Mouse (Mus musculus) neural tube, embryonic 13.5 days (tissue): ENCODE measurements at regions not wholly inside any gene's neighbourhood (a gene's known extent, or its start where the extent isn't known, plus 50 kb on each side); places are given as distances from the start of the nearest gene placed in this dataset.

Experiments used
- ATAC-seq: fragments of 200-750 bp; cut with Nextera tagmentation; 2 replicates; pipeline ENCODE4 v1.8.0; 2017; ENCODE audit warnings: low read depth, mild to moderate bottlenecking, moderate TSS enrichment, moderate library complexity
- H3K27ac ChIP-seq: fragments of 300-500 bp; sonication (generic); replicated peaks from 2 replicates; pipeline ENCODE4 v1.5.1; 2015; ENCODE audit warnings: moderate library complexity, mild to moderate bottlenecking, inconsistent platforms
- H3K27me3 ChIP-seq: fragments of 300-500 bp; sonication (generic); 2 replicates; pipeline ENCODE4 v1.6.1; 2015; ENCODE audit warnings: mild to moderate bottlenecking, inconsistent platforms
- H3K36me3 ChIP-seq: fragments of 300-500 bp; sonication (generic); 2 replicates; pipeline ENCODE4 v1.6.1; 2015; ENCODE audit warnings: mild to moderate bottlenecking, inconsistent platforms
- H3K4me1 ChIP-seq: fragments of 300-500 bp; sonication (generic); replicated peaks from 2 replicates; pipeline ENCODE4 v1.6.1; 2015; ENCODE audit warnings: inconsistent platforms
- H3K4me2 ChIP-seq: fragments of 300-500 bp; sonication (generic); 2 replicates; pipeline ENCODE4 v1.6.1; 2015; ENCODE audit warnings: inconsistent platforms, mild to moderate bottlenecking, moderate library complexity
- H3K4me3 ChIP-seq: fragments of 300-500 bp; sonication (generic); 2 replicates; pipeline ENCODE4 v1.5.1; 2015; ENCODE audit warnings: mild to moderate bottlenecking, inconsistent platforms
- H3K9ac ChIP-seq: fragments of 300-500 bp; sonication (generic); 2 replicates; pipeline ENCODE4 v1.6.1; 2015; ENCODE audit warnings: moderate library complexity, mild to moderate bottlenecking, inconsistent platforms
- H3K9me3 ChIP-seq: fragments of 300-500 bp; sonication (generic); 2 replicates; pipeline ENCODE4 v1.6.1; 2016; ENCODE audit warnings: inconsistent platforms
- WGBS: fragments of 180-500 bp; shearing (Covaris S2); methylation state at CpG from one replicate; pipeline ENCODE4 v1.1.7; 2015; 5-methylcytosine and 5-hydroxymethylcytosine counted together

- Histone ChIP-seq H3K36me3 (no peaks in the 10 kb centered on the region), H3K9me3 (no peaks in the 10 kb centered on the region), H3K4me2 (no peak overlapping the region), H3K4me1 (no peaks in the 10 kb centered on the region), H3K27me3 (no peaks in the 10 kb centered on the region), H3K4me3 (no peak overlapping the region), H3K9ac (no peak overlapping the region), H3K27ac (no peak overlapping the region)
- 83% methylated on average over 2 of the region's 2 CpGs for WGBS
- ATAC-seq, result no peak
Measured at GRCm38 (mm10) chr6:35805738-35806137, 266.1 kb upstream of the Mtpn start.

GRCm38 (mm10) chr6:35804041-35804440 is 264.4 kb upstream of the Mtpn start:
- 76% methylated on average over 3 of the region's 3 CpGs for WGBS
- Histone ChIP-seq H3K4me2 (no peak overlapping the region), H3K36me3 (no peaks in the 10 kb centered on the region), H3K4me3 (no peak overlapping the region), H3K9ac (no peak overlapping the region), H3K9me3 (no peaks in the 10 kb centered on the region), H3K27ac (no peak overlapping the region), H3K4me1 (no peaks in the 10 kb centered on the region), H3K27me3 (no peaks in the 10 kb centered on the region)
- ATAC-seq, result no peak

GRCm38 (mm10) chr6:35779706-35780105 is 240.0 kb upstream of the Mtpn start:
- Histone ChIP-seq H3K9me3 (no peaks in the 10 kb centered on the region), H3K36me3 (no peaks in the 10 kb centered on the region), H3K27ac (no peak overlapping the region), H3K9ac (no peak overlapping the region), H3K4me2 (no peak overlapping the region), H3K4me1 (no peaks in the 10 kb centered on the region), H3K4me3 (no peak overlapping the region), H3K27me3 (no peaks in the 10 kb centered on the region)
- 89% methylated on average over 1 of the region's 1 CpGs for WGBS
- no peak for ATAC-seq

- no peak for ATAC-seq
- H3K36me3 ChIP-seq, result no peaks in the 10 kb centered on the region
- H3K27ac ChIP-seq, result no peak overlapping the region
- no peak overlapping the region for H3K4me3 ChIP-seq
- 91% methylated on average over 3 of the region's 3 CpGs for WGBS
- H3K27me3 ChIP-seq, result no peaks in the 10 kb centered on the region
- no peak overlapping the region for H3K4me2 ChIP-seq
- no peak overlapping the region for H3K9ac ChIP-seq
- no peaks in the 10 kb centered on the region for H3K4me1 ChIP-seq
- no peaks in the 10 kb centered on the region for H3K9me3 ChIP-seq
Measured at GRCm38 (mm10) chr6:35770907-35771306, 231.2 kb upstream of the Mtpn start.

GRCm38 (mm10) chr6:35759606-35760246 is 220.0 kb upstream of the Mtpn start:
- no peaks in the 10 kb centered on the region for H3K36me3 ChIP-seq
- WGBS, result 50% methylated on average over 3 of the region's 3 CpGs
- no peak overlapping the region for H3K27ac ChIP-seq
- H3K4me1 ChIP-seq, result peaks cover 6% of the 10 kb centered on the region; the same call in 1 of the 2 replicates
- H3K4me3 ChIP-seq, result no peak overlapping the region
- H3K27me3 ChIP-seq, result no peaks in the 10 kb centered on the region
- ATAC-seq, result peak; percentile 76
- no peak overlapping the region for H3K9ac ChIP-seq
- no peaks in the 10 kb centered on the region for H3K9me3 ChIP-seq
- H3K4me2 ChIP-seq, result no peak overlapping the region

- H3K4me2 ChIP-seq, result no peak overlapping the region
- ATAC-seq, result no peak
- H3K4me1 ChIP-seq, result no peaks in the 10 kb centered on the region
- H3K4me3 ChIP-seq, result no peak overlapping the region
- no peaks in the 10 kb centered on the region for H3K27me3 ChIP-seq
- no peak overlapping the region for H3K27ac ChIP-seq
- WGBS, result 23% methylated on average over 1 of the region's 1 CpGs
- no peaks in the 10 kb centered on the region for H3K36me3 ChIP-seq
- no peak overlapping the region for H3K9ac ChIP-seq
- H3K9me3 ChIP-seq, result no peaks in the 10 kb centered on the region
Measured at GRCm38 (mm10) chr6:35746034-35746433, 206.3 kb upstream of the Mtpn start.

- Histone ChIP-seq H3K36me3 (no peaks in the 10 kb centered on the region), H3K9me3 (no peaks in the 10 kb centered on the region)
- 82% methylated on average over 3 of the region's 3 CpGs for WGBS
Measured at GRCm38 (mm10) chr6:35705587-35705986, 165.9 kb upstream of the Mtpn start.

GRCm38 (mm10) chr6:35667062-35667461 is 127.4 kb upstream of the Mtpn start:
- ATAC-seq, result no peak
- H3K4me3 ChIP-seq, result no peak overlapping the region
- H3K9me3 ChIP-seq, result no peaks in the 10 kb centered on the region
- no peak overlapping the region for H3K4me2 ChIP-seq
- no peak overlapping the region for H3K9ac ChIP-seq
- WGBS, result 92% methylated on average over 2 of the region's 2 CpGs
- H3K4me1 ChIP-seq, result no peaks in the 10 kb centered on the region
- no peaks in the 10 kb centered on the region for H3K36me3 ChIP-seq
- H3K27me3 ChIP-seq, result no peaks in the 10 kb centered on the region
- no peak overlapping the region for H3K27ac ChIP-seq

More at GRCm38 (mm10) chr6:35705587-35705986, 165.9 kb upstream of the Mtpn start:
- Histone ChIP-seq H3K4me1 (no peaks in the 10 kb centered on the region), H3K9ac (no peak overlapping the region), H3K4me3 (no peak overlapping the region), H3K4me2 (no peak overlapping the region), H3K27me3 (no peaks in the 10 kb centered on the region), H3K27ac (no peak overlapping the region)
- no peak for ATAC-seq

GRCm38 (mm10) chr6:35651401-35651800 is 111.7 kb upstream of the Mtpn start:
- no peak overlapping the region for H3K9ac ChIP-seq
- no peak overlapping the region for H3K4me3 ChIP-seq
- no peaks in the 10 kb centered on the region for H3K4me1 ChIP-seq
- H3K4me2 ChIP-seq, result no peak overlapping the region
- 71% methylated on average over 4 of the region's 4 CpGs for WGBS
- H3K36me3 ChIP-seq, result no peaks in the 10 kb centered on the region
- no peak for ATAC-seq
- H3K27ac ChIP-seq, result no peak overlapping the region
- no peaks in the 10 kb centered on the region for H3K9me3 ChIP-seq
- no peaks in the 10 kb centered on the region for H3K27me3 ChIP-seq

- Histone ChIP-seq H3K4me2 (no peak overlapping the region), H3K9ac (no peak overlapping the region), H3K36me3 (no peaks in the 10 kb centered on the region), H3K9me3 (no peaks in the 10 kb centered on the region), H3K27ac (no peak overlapping the region), H3K4me1 (no peaks in the 10 kb centered on the region), H3K27me3 (no peaks in the 10 kb centered on the region), H3K4me3 (no peak overlapping the region)
- WGBS, result 91% methylated on average over 7 of the region's 7 CpGs
- no peak for ATAC-seq
Measured at GRCm38 (mm10) chr6:35645210-35645609, 105.5 kb upstream of the Mtpn start.

GRCm38 (mm10) chr6:35640672-35641071 is 101.0 kb upstream of the Mtpn start:
- Histone ChIP-seq H3K36me3 (no peaks in the 10 kb centered on the region), H3K9ac (no peak overlapping the region), H3K4me3 (no peak overlapping the region), H3K4me2 (no peak overlapping the region), H3K27ac (no peak overlapping the region), H3K9me3 (no peaks in the 10 kb centered on the region), H3K27me3 (no peaks in the 10 kb centered on the region), H3K4me1 (no peaks in the 10 kb centered on the region)
- no peak for ATAC-seq

- no peak for ATAC-seq
- H3K9me3 ChIP-seq, result no peaks in the 10 kb centered on the region; the same call in 1 of the 2 replicates
- H3K4me1 ChIP-seq, result no peaks in the 10 kb centered on the region
- 75% methylated on average over 2 of the region's 2 CpGs for WGBS
- H3K4me3 ChIP-seq, result no peak overlapping the region
- no peaks in the 10 kb centered on the region for H3K36me3 ChIP-seq
- H3K4me2 ChIP-seq, result no peak overlapping the region
- no peaks in the 10 kb centered on the region for H3K27me3 ChIP-seq
- H3K9ac ChIP-seq, result no peak overlapping the region
- no peak overlapping the region for H3K27ac ChIP-seq
Measured at GRCm38 (mm10) chr6:35608336-35608735, 68.6 kb upstream of the Mtpn start.

GRCm38 (mm10) chr6:35605100-35605499 is 65.4 kb upstream of the Mtpn start:
- H3K27ac ChIP-seq, result no peak overlapping the region
- ATAC-seq, result no peak
- H3K4me3 ChIP-seq, result no peak overlapping the region
- no peaks in the 10 kb centered on the region for H3K27me3 ChIP-seq
- WGBS, result 74% methylated on average over 3 of the region's 3 CpGs
- no peak overlapping the region for H3K4me2 ChIP-seq
- H3K4me1 ChIP-seq, result no peaks in the 10 kb centered on the region
- no peak overlapping the region for H3K9ac ChIP-seq
- H3K9me3 ChIP-seq, result peaks cover 3% of the 10 kb centered on the region; the same call in 1 of the 2 replicates
- H3K36me3 ChIP-seq, result no peaks in the 10 kb centered on the region
